Mouse (Mus musculus) NIH3T3 (cell line): ENCODE data around the gene Slc24a1.

Source experiments
- DNase-seq: peaks from one replicate; pipeline ENCODE4 v3.0.0-alpha.2; 2012; ENCODE audit warnings: low read depth

Gene Slc24a1

GRCm38 (mm10) chr9:64951161-64951657 is at the start of gene Slc24a1:
Gene Slc24a1 (minus strand): TSS chr9:64951607.
- no peak for DNase-seq

- DNase-seq = peak; percentile 11
These were observed 44.1 kb upstream of the Slc24a1 start for GRCm38 (mm10) chr9:64995464-64995863.

- DNase-seq = no peak
These were observed 38.9 kb upstream of the Slc24a1 start for GRCm38 (mm10) chr9:64990291-64990690.

- DNase-seq = no peak
These were observed 37.0 kb upstream of the Slc24a1 start for GRCm38 (mm10) chr9:64988443-64988842.

GRCm38 (mm10) chr9:64987651-64988050 is 36.2 kb upstream of the Slc24a1 start:
- DNase-seq = no peak

- DNase-seq = no peak
These were observed 34.4 kb upstream of the Slc24a1 start for GRCm38 (mm10) chr9:64985807-64986206.

GRCm38 (mm10) chr9:64985037-64985794 is 33.8 kb upstream of the Slc24a1 start:
- no peak for DNase-seq

- DNase-seq = no peak
These were observed 30.5 kb upstream of the Slc24a1 start for GRCm38 (mm10) chr9:64981904-64982303.

GRCm38 (mm10) chr9:64980548-64980947 is 29.1 kb upstream of the Slc24a1 start:
- DNase-seq = no peak

- DNase-seq = no peak
These were observed 9.5 kb upstream of the Slc24a1 start for GRCm38 (mm10) chr9:64960978-64961320.

- peak; percentile 97 for DNase-seq
These were observed 8.9 kb upstream of the Slc24a1 start, which contains the start of gene Ints14 for GRCm38 (mm10) chr9:64960117-64960977. Gene Ints14 (plus strand): TSS chr9:64960905.

GRCm38 (mm10) chr9:64957276-64957675 is 5.9 kb upstream of the Slc24a1 start:
- no peak for DNase-seq

- DNase-seq = peak; percentile 45
These were observed 4.9 kb upstream of the Slc24a1 start for GRCm38 (mm10) chr9:64956337-64956736.

GRCm38 (mm10) chr9:64953190-64953589 is 1.8 kb upstream of the Slc24a1 start:
- no peak for DNase-seq

GRCm38 (mm10) chr9:64952055-64952454 is 648 bp upstream of the Slc24a1 start:
- DNase-seq = peak; percentile 48

GRCm38 (mm10) chr9:64947483-64948095 is 3.8 kb downstream of the Slc24a1 start:
- no peak for DNase-seq

GRCm38 (mm10) chr9:64943997-64944396 is 7.4 kb downstream of the Slc24a1 start:
- DNase-seq = no peak

GRCm38 (mm10) chr9:64941650-64942049 is 9.8 kb downstream of the Slc24a1 start:
- no peak for DNase-seq

GRCm38 (mm10) chr9:64940731-64941346 is 10.6 kb downstream of the Slc24a1 start:
- no peak for DNase-seq

GRCm38 (mm10) chr9:64939790-64940189 is 11.6 kb downstream of the Slc24a1 start:
- peak; percentile 61 for DNase-seq

- DNase-seq = peak; percentile 93
These were observed 12.1 kb downstream of the Slc24a1 start for GRCm38 (mm10) chr9:64939281-64939680.

- DNase-seq = no peak
These were observed 12.9 kb downstream of the Slc24a1 start for GRCm38 (mm10) chr9:64938535-64938934.
